Mouse (Mus musculus) c-Kit-positive CD71-positive TER-119-positive erythroid progenitor cells, embryonic 14.5 days (primary cell): ENCODE results near the gene Dscaml1.

Experiments
- DNase-seq: peaks from one replicate; pipeline ENCODE4 v3.0.0-alpha.2; 2013; ENCODE audit warnings: low spot score

Gene Dscaml1

DNA sequence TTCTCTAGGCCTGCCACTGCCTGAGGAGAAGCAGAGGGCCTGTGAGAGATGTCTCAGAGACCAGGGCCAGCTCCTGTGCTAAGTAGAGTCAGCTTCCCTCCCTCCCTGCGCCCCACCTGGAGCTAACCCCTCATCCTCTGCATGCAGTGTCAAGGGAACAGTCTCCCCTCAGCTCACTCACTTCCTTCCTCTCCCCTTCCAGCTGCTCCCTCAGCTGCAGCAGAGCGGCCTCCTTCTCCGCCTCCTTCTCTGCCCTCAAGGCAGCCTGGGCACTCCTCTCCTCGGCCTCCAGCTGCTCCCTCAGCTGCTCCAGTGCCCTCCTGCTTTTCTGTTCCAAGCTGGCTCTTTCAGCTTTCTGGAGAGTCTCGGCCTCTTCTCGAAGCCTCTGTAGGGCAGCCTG, 352.8 kb downstream of the Dscaml1 start:
- DNase-seq, result no peak

DNA sequence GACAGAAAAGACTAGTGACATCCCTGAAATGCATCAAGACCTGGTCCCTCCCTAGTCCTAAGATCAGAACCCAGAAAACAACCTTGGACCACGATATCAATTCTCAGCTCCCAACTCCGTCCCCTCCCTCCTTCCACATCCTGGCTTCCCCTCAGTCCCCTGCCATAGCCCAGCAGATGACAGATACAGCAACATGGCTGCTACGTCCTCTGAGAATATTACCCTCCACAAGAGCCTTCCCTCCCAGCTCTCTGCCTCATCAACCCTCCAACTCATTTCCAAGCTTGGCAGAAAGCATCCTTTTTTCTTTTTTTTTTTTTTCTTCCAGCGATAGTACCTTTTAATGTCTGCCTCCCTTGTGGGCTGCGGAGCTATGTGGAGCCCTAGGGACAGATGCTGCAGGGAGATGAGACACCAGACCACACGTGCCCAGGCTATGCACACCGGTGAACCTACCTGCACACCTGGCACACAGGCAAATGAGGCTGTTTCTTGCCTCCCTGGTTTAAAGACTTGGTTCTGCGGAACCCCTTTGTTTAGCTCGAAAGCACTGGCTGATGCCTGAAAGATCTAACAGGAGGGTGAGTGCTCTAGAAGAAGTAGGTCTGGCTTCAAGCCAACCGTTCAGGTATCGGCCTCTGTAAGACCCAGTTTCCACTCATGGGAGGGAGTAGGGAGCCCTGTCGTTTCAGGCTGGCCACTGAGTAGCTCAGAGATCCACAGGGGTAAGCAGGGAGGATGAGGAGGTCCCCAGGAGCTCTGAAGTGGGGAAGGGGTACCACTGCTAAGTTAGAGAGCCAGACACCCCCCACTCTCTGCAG, 357.0 kb downstream of the Dscaml1 start:
- DNase-seq, result no peak

DNA sequence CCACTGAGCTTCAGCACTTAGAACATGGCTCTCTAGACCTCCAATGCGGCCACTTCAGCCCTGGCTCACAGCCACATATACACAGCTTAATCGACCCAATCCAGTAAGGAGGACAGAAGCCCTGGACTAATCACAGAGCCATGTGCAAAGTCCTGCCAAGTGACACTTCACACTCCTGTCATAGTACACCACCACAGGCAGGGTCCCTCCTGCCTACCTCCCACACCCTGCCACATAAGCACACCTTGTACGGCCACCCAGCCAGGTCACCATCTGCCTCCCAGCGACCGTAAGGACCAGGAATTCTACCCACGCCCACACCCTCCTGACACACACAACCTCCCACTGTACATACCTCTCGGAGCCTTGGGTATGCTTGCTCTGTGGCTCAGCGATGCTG, 360.6 kb downstream of the Dscaml1 start:
- no peak for DNase-seq

DNA sequence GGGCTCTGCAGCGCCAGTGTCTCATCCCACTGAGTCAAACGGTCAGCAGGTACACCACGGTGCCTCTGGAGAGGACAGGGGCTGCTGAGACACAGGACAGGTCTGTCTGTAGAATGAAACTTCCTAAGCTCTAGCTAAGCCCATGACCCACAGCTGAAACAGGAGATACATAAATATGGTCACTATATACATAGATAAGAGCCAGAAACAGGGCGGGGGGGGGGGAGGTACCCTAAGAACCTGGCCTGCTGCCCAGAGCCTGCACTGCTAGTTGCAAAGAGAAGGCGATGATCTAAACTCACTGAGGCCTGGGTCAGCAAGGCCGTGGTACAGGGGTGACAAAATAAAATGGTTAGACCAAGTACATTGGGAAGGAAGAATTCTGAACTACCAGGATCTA, 361.1 kb downstream of the Dscaml1 start:
- DNase-seq, result peak; percentile 9

DNA sequence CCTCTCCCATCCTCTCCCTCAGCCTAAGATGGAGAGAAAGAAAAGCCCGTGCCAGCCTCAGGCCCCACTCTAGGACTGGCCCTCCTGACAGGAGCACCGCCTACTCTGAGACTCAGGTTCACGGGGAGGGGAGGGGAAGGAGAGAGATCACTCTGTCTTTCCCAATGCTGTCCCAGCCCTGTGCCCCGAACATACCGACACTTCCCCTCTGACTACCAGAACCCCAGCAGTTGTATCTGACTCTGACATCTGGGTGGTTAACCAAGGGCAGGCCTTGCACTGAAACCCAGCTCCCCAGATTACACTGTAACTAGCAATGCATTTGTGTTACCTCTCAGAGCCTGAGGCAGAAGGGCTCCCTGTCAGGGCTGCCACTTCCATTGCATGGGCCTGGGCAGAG, 362.0 kb downstream of the Dscaml1 start:
- peak; percentile 11 for DNase-seq

DNA sequence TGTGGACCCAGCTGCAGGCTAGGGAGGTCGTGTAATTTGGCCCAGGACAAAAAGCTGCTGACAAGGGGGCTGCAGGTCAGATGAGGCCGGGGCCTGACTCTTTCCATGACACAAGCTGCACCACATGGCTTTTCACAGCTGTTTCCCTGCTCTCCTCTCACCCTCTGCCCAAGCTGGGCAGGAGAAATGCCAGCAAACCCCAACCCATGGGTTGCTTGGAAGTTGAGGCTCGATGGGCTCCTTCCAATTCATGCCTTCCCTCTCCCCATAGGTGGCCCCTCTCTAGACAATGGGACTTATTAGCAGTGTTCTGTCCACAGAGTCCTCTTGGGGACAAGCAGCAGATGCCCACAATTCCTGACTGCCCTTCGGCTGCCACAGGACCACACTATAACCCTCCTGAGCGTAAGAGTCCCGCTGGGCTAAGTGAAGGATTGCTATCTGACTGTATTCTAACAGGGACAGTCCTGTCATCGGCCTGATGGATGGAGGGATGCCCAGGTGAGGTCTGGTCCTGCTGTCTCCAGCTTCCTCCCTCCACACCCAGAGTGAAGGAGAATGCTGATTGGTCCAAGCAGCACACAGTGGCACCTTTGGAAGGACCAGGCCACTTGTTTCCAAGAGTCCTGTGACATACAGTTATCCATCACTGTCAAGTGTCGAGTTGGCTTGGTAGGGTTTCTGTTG, 365.2 kb downstream of the Dscaml1 start:
- DNase-seq, result no peak

DNA sequence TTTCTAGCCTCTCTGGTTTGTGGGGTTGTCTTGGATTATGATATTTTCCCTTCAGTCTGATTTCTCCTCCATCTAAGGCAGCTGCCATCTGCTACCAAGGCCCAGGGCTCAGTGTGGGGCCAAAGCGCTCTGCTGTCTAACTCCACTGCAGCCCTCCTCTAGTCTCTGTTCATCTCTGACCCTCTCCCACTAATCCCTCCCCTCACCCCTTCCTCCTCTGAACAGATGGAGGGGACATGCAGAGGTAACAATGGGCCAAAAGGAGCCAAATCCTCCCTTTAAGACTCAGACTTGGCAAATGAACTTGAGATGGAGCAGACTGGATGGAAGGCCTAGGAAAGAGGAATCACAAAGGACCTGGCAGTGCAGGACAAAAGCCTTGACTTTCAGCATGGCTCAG, 365.8 kb downstream of the Dscaml1 start:
- no peak for DNase-seq

DNA sequence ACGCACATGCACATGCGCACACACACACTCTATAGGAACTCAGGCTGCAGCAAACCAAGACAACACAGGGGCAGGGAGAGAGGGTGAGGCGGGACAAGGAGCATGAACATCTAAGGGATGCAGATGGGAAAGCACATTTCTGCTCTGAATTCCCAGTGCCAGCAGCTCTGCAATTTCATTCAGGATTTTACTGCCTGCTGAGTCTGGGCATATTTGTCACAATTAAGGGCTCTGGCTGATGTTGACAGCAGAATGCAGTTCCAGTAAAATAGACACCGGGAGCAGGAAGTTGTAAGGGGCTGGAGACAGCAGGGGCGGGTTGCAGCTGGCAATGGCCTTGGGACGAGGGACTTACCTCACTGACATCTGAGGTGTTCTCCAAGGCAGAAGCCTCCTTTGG, 367.3 kb downstream of the Dscaml1 start:
- DNase-seq, result no peak

DNA sequence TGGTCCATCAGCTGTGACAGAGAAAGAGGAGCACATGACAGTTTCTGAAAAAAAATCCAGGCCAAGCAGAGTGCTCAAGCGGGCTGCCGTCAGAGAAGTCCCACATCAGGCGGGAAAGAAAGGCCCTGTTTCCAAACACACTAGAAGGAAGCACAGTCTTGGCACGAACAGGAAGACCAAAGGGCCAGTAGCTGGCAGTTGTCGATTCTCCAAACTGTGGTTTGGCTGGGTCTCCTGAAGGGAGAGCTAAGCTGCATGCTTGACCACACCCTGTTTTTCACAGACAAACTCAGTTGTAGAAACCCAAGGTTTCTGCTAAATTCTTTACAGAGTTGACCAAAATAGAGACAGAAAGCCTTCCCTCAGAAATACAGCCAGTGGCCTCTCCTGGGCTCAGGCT, 369.3 kb downstream of the Dscaml1 start:
- DNase-seq, result no peak

DNA sequence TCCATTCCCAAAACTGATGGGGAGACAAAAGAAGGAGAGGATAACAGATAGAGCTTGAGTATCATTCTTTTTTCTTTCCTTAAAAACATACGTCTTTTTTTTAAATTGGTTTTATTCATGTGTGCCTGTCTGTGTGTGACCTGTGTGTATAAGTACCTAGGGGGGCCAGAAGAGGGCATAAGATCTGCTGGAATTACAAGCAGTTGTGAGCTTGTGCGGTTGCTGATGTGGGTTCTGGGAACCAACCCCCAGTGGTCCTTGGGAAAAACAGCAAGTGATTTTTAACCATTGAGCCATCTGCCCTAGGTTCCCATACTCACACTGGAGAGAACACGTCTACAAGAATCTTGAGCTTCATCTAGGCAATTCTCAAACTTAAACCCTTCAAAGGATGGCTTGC, 370.8 kb downstream of the Dscaml1 start:
- no peak for DNase-seq

DNA sequence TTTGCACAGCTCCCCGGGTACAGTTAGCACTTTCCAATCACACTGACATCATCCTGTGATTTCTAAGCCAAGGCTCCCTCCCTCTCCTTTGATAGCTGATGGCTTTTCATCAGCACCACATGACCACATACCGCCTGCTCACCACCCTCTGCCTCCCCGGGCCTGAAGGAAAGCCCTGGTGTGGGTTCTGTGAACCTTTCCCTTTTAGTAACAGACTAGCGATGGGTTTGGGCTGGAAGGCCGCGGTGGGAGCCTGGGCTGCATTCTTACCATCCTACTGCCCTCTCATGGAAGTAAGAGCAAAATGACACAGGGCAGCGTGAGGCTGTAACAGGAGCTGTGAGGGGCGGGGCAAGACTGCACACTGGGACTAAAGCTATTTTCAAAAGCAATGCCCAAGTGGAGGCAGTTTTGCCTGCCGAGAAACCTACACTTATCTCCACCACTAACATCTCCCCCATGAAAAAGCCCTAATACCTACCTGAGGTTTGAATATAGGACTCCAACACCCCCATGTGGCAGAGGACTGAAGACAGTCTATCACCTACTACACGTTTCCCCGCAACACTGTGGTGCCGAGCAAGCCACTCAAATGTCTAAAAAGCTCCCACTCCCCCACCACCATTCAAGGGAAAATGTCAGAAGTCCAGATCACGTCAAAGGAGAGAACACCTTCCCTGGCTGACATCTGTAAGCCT, 372.2 kb downstream of the Dscaml1 start:
- DNase-seq, result no peak

DNA sequence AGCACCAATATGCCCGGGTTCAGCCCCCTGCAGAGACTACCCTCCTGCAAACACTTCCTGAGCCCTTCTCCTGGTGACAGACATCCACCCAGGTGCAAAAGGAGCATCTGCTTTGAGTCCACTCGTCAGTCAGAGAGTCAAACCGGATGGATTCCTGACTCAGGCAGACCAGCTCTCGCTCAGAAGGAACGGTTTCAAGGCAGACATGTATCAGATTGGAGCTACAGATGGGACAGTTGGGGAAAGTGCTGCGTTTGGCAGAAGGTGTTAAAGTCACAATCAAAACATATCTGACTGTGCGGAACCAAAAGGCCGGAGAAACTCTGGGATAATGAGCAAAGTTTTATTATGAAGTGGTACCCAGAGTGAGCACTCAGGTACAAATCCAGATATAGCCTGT, 373.0 kb downstream of the Dscaml1 start:
- DNase-seq, result no peak
